Mouse (Mus musculus) neural tube, embryonic 15.5 days (tissue): ENCODE measurements at regions not wholly inside any gene's neighbourhood (a gene's known extent, or its start where the extent isn't known, plus 50 kb on each side); places are given as distances from the start of the nearest gene placed in this dataset.
"Not testable (repeated sequence)": the region's sequence is repeated elsewhere in the genome, so short reads cannot be mapped to it uniquely, and the experiment has no call there.

Experiments
- ATAC-seq: fragments of 200-750 bp; cut with Nextera tagmentation; 2 replicates; pipeline ENCODE4 v1.8.0; 2017; ENCODE audit warnings: mild to moderate bottlenecking, moderate TSS enrichment, moderate library complexity; ENCODE audit not compliant: low FRiP score
- H3K27ac ChIP-seq: fragments of 300-500 bp; sonication (generic); replicated peaks from 2 replicates; pipeline ENCODE4 v1.5.1; 2015; ENCODE audit warnings: mild to moderate bottlenecking, inconsistent platforms
- H3K27me3 ChIP-seq: fragments of 300-500 bp; sonication (generic); replicated peaks from 2 replicates; pipeline ENCODE4 v1.6.1; 2015; ENCODE audit warnings: inconsistent platforms
- H3K36me3 ChIP-seq: fragments of 300-500 bp; sonication (generic); 2 replicates; pipeline ENCODE4 v1.6.1; 2015; ENCODE audit warnings: inconsistent platforms
- H3K4me1 ChIP-seq: fragments of 300-500 bp; sonication (generic); 2 replicates; pipeline ENCODE4 v1.6.1; 2015; ENCODE audit warnings: inconsistent platforms
- H3K4me2 ChIP-seq: fragments of 300-500 bp; sonication (generic); 2 replicates; pipeline ENCODE4 v1.6.1; 2015; ENCODE audit warnings: inconsistent platforms, mild to moderate bottlenecking, moderate library complexity
- H3K4me3 ChIP-seq: fragments of 300-500 bp; sonication (generic); replicated peaks from 2 replicates; pipeline ENCODE4 v1.5.1; 2015; ENCODE audit warnings: mild to moderate bottlenecking, inconsistent platforms
- H3K9ac ChIP-seq: fragments of 300-500 bp; sonication (generic); replicated peaks from 2 replicates; pipeline ENCODE4 v1.6.1; 2015; ENCODE audit warnings: mild to moderate bottlenecking, inconsistent platforms
- H3K9me3 ChIP-seq: fragments of 300-500 bp; sonication (generic); replicated peaks from 2 replicates; pipeline ENCODE4 v1.6.1; 2016; ENCODE audit warnings: inconsistent platforms
- WGBS: fragments of 180-500 bp; shearing (Covaris S2); methylation state at CpG from one replicate; pipeline ENCODE4 v1.1.7; 2015; ENCODE audit warnings: mixed read lengths; 5-methylcytosine and 5-hydroxymethylcytosine counted together

DNA sequence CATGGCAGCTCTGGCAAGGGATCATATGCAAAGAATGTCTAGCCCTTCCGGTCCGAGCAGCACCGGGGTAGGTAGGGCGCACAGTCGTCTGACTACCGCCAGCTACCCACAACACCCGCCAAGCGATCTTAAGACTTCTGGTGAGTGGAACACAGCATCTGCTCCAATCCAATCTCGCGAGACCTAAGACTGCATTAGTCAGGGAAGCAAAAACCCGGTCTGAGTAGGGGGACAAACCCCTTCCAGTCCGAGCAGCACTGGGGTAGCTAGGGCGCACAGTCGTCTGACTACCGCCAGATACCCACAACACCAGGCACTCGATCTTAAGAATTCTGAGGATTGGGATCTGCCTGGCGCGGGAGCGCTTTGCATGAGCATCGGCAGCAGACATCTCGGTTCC, 57.1 kb downstream of the Nap1l2 start:
- not testable (repeated sequence) for H3K27me3 ChIP-seq, H3K4me1 ChIP-seq, H3K9ac ChIP-seq, H3K27ac ChIP-seq, H3K4me3 ChIP-seq, H3K36me3 ChIP-seq, ATAC-seq, H3K9me3 ChIP-seq, H3K4me2 ChIP-seq
- WGBS: 75% methylated on average over 21 of the region's 21 CpGs

DNA sequence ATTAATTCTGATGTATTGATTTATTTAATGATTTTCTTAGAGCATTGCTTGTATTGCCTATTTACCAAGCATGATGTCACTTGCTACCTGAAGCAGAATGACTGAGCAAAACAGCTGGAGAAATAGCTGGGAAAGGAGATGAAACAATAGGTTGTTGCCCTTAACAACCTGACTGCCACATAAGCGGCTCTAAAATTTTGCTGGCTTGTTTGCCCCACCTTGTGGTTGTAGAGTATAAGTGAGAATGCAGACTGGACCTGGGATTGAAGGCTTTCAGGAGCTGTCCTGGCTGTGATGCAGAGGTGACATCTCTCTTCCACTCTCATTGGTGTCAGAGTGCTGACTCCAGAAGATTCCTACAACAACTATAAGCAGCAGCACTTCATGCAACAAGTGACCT, 77.3 kb downstream of the Nap1l2 start:
- ATAC-seq: peak; percentile 61; the same call in 1 of the 2 replicates
- H3K4me2 ChIP-seq: no peak overlapping the region
- no peaks in the 10 kb centered on the region for H3K4me1 ChIP-seq
- no peaks in the 10 kb centered on the region for H3K36me3 ChIP-seq
- H3K27ac ChIP-seq: no peak overlapping the region
- H3K9ac ChIP-seq: no peak overlapping the region
- WGBS: 14% methylated on average over 1 of the region's 1 CpGs
- H3K9me3 ChIP-seq: no peaks in the 10 kb centered on the region
- H3K4me3 ChIP-seq: no peak overlapping the region
- peaks cover 7% of the 10 kb centered on the region; the same call in 1 of the 2 replicates for H3K27me3 ChIP-seq

DNA sequence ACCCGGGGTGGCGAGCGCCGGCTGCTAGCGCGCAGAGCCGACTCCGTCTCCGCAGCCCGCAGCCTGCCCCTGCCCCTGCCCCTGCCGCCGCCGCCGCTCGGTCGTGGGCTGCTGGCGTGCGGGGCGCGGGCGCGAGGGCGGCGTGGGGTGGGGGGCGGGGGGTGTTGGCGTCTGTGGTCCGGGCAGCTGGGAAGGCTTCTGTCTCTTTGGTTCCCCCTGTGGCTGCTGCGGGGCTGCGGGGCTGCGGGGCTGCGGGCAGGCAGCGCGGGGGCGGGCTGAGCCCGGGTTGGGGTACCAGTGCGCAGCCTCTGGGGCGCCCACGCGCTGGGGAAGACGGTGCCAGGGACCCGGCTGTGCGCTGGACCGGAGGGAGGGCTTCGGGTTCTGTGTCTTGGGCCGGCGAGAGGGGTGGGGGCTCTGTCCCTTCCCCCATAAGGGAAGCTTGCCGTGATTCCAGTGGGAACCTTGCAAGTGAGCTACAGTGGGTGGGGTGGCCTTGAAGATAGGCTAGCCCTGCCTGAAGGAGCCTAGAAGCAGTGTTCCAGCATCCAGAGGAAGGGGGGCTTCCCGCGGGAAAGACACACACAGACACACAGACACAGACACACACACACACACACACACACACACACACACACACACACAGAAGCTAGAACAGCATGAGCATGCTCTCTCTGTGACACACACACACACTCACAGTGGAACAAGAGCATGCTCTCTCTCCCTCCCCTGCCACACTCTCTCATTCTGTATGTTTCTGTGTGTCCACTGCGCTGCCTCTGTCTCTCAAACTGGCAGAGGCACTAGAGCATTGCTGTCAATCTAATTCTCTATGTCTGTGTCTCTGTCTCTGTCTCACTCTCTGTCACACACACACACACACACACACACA, 118.5 kb downstream of the Nap1l2 start:
- not testable (repeated sequence) for H3K4me2 ChIP-seq, H3K4me3 ChIP-seq, H3K9me3 ChIP-seq, H3K27me3 ChIP-seq, H3K4me1 ChIP-seq, H3K36me3 ChIP-seq, H3K27ac ChIP-seq, H3K9ac ChIP-seq
- no CpG with 5 or more reads among the region's 50 CpGs for WGBS
- peak; percentile 88 for ATAC-seq

DNA sequence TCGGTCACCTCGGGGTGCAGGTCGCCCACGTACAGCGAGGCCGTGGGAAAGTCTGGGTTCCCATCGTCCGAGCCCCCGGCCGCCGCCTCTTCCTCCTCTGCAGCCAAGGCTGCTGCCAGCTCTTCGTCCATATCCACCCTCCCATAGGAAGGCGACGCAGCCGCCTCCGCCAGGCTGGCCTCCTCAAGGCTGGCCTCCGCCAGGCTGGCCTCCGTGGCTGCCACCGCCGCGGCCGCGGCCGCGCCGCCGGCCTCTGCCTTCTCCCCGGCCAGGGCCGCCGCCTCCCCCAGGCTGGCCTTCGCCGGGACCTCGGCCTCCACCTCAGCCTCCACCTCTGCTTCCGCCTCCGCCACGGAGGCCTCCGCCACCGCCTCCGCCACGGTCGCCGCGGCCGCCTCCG, 119.3 kb downstream of the Nap1l2 start:
- not testable (repeated sequence) for H3K4me1 ChIP-seq, H3K9me3 ChIP-seq, H3K4me2 ChIP-seq, H3K27me3 ChIP-seq, H3K4me3 ChIP-seq, H3K27ac ChIP-seq, H3K9ac ChIP-seq, H3K36me3 ChIP-seq
- WGBS: no CpG with 5 or more reads among the region's 45 CpGs
- peak; percentile 12; the same call in 1 of the 2 replicates for ATAC-seq

DNA sequence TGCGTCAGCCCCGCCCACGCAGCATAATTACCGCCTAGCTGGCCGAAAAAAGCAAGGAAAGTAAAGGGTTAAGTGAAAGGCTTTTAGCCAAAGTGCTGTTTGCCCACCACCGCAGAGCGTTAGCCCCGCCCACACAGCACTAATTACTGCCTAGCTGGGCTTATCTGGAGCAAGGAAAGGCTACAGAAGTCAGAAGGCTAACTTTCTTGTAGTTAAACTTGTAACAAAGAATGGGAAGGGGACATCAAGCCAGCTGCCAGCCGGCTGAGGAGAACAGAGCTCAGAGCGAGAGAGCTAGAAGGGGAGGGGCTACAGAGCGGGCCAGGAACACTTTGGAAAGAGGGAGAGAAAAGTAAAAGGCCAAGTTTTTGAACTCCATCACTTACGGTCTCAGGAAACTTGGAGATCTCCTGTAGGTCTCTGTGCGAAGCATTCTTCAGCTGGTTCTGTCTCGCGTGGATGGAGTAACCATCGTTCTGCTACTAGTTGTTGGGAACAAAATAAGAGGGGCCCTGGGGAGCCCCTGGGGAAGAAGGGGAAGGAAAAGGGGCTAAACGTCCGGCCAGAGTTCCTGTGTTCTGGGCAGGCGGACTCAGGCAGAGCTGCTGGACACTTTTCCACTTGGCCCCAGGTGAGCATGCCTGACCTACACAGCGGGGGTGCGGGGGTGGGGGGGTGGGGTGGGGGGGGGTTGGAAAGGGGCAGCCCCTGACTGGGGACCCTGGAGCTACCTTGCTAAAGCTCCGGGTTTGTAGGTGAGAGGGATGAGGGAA, 98.3 kb downstream of the 1700018G05Rik start:
- Histone ChIP-seq H3K9me3 (no peaks in the 10 kb centered on the region), H3K4me1 (no peaks in the 10 kb centered on the region), H3K4me2 (peak overlapping the region; percentile 53), H3K27me3 (peaks cover 7% of the 10 kb centered on the region), H3K9ac (no peak overlapping the region), H3K27ac (peak overlapping the region; percentile 51; the same call in 1 of the 2 replicates), H3K4me3 (peak overlapping the region; percentile 32), H3K36me3 (no peaks in the 10 kb centered on the region)
- ATAC-seq: peak; percentile 65; the same call in 1 of the 2 replicates
- WGBS: 18% methylated on average over 22 of the region's 22 CpGs

DNA sequence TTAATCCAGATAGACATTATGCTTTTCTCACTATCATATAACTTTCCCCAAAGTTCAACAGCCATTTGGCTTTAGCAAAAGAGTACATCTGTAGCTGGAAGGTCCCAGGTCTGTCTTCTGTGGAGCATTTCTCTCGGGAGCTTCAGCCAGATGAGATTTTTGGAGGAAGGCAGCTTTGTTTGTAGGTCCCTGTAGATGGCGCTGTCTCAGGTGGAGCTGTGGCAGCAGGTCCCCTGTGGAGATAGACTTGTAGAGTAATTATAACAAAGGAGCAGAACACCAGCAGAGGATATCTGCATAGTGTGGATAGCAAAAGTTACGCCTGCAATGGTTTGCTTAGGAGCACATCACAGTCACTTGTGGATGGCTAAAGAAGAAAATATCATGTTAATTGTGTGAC, 97.3 kb downstream of the 1700018G05Rik start:
- not testable (repeated sequence) for H3K36me3 ChIP-seq, H3K27me3 ChIP-seq, H3K4me1 ChIP-seq, H3K9ac ChIP-seq, ATAC-seq, H3K27ac ChIP-seq, H3K9me3 ChIP-seq, H3K4me3 ChIP-seq
- peak overlapping the region; percentile 53 for H3K4me2 ChIP-seq
- WGBS: 29% methylated on average over 3 of the region's 3 CpGs

DNA sequence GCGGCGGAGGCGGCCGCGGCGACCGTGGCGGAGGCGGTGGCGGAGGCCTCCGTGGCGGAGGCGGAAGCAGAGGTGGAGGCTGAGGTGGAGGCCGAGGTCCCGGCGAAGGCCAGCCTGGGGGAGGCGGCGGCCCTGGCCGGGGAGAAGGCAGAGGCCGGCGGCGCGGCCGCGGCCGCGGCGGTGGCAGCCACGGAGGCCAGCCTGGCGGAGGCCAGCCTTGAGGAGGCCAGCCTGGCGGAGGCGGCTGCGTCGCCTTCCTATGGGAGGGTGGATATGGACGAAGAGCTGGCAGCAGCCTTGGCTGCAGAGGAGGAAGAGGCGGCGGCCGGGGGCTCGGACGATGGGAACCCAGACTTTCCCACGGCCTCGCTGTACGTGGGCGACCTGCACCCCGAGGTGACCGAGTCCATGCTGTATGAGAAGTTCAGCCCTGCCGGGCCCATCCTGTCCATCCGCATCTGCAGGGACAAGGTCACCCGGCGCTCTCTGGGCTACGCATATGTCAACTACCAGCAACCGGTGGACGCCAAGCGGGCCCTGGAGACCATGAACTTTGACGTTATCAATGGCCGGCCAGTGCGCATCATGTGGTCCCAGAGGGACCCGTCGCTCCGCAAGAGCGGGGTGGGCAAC, 85.4 kb downstream of the 1700018G05Rik start:
- peak; percentile 8; the same call in 1 of the 2 replicates for ATAC-seq

DNA sequence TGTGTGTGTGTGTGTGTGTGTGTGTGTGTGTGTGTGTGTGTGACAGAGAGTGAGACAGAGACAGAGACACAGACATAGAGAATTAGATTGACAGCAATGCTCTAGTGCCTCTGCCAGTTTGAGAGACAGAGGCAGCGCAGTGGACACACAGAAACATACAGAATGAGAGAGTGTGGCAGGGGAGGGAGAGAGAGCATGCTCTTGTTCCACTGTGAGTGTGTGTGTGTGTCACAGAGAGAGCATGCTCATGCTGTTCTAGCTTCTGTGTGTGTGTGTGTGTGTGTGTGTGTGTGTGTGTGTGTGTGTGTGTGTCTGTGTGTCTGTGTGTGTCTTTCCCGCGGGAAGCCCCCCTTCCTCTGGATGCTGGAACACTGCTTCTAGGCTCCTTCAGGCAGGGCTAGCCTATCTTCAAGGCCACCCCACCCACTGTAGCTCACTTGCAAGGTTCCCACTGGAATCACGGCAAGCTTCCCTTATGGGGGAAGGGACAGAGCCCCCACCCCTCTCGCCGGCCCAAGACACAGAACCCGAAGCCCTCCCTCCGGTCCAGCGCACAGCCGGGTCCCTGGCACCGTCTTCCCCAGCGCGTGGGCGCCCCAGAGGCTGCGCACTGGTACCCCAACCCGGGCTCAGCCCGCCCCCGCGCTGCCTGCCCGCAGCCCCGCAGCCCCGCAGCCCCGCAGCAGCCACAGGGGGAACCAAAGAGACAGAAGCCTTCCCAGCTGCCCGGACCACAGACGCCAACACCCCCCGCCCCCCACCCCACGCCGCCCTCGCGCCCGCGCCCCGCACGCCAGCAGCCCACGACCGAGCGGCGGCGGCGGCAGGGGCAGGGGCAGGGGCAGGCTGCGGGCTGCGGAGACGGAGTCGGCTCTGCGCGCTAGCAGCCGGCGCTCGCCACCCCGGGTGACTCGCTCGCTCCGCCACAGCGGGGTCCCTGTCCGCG, 84.4 kb downstream of the 1700018G05Rik start:
- ATAC-seq: peak; percentile 92
- not testable (repeated sequence) for H3K4me2 ChIP-seq, H3K36me3 ChIP-seq, H3K27me3 ChIP-seq, H3K4me1 ChIP-seq, H3K4me3 ChIP-seq, H3K9ac ChIP-seq, H3K27ac ChIP-seq, H3K9me3 ChIP-seq
- no CpG with 5 or more reads among the region's 56 CpGs for WGBS

More for the DNA sequence above, 85.4 kb downstream of the 1700018G05Rik start:
- H3K4me3 ChIP-seq, H3K9me3 ChIP-seq, H3K4me2 ChIP-seq, H3K4me1 ChIP-seq, H3K27ac ChIP-seq, H3K27me3 ChIP-seq, H3K36me3 ChIP-seq, H3K9ac ChIP-seq: not testable (repeated sequence)
- WGBS: no CpG with 5 or more reads among the region's 61 CpGs

DNA sequence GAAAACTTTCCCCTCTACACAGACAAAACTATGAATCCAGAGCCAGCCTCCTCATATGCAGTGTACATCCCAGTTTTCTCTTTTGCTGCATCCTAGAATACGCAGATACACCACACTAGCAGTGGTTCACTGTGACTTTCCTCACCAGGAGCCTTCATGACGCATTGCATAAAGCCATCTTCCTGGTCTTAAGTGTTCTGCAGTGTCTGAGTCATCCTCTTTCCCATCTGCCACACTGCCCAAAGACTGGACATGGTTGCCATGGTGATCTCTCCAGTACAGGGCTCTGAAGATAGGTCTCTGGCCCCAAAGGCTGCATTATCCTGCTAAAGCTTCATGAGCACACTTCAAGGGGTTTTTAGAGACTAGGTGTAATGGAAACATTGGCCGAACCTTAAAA, 65.8 kb downstream of the 1700018G05Rik start:
- 100% methylated on average over 1 of the region's 3 CpGs for WGBS

More for the DNA sequence above, 65.8 kb downstream of the 1700018G05Rik start:
- H3K9me3 ChIP-seq, H3K4me3 ChIP-seq, H3K36me3 ChIP-seq, H3K27me3 ChIP-seq, H3K9ac ChIP-seq, H3K4me1 ChIP-seq, ATAC-seq, H3K4me2 ChIP-seq, H3K27ac ChIP-seq: not testable (repeated sequence)
